Mouse (Mus musculus) embryo, embryonic 11.5 days (tissue): Measurements from ENCODE around the gene Map3k12.

Experiments used
- DNase-seq: peaks from one replicate; pipeline ENCODE4 v3.0.0-alpha.2; 2012; ENCODE audit warnings: low read depth, low spot score

Map3k12 gene

GRCm38 (mm10) chr15:102503924-102504782 is 12.7 kb downstream of the Map3k12 start:
- DNase-seq: no peak

GRCm38 (mm10) chr15:102503447-102503846 is 13.4 kb downstream of the Map3k12 start, which contains the start of gene Gm10337:
Gene Gm10337, plus strand, starts transcription at chr15:102503722.
- no peak for DNase-seq

DNA sequence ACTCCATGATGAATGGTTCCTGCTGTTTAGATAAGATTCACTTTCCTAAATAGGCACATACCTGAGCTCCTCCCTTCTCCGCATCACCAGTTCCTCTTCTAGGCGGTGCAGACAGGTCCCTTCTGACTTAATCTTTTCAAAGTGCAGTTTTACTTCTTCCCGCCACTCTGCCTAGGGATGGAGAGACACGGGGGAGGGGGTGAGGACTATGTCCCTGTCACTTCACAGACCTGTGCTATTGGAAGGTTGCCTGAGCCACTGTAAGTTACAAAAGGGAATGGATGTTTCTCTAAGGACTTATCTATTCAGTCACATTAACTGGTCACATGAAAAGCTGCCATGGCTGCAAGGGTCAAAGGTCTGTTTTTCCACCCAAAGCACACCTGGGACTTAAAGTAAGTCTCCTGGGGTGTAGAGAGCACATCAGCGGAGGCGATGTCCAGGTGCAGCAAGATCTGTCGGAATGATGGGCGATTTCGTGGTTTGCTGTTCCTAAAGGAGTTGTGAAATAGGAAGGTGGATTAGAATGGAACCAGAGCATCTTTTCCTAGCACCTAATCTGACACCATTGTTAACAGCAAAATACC is 14.5 kb downstream of the Map3k12 start:
- no peak for DNase-seq

- DNase-seq: no peak
Observed at GRCm38 (mm10) chr15:102501084-102501814, 15.6 kb downstream of the Map3k12 start.

- DNase-seq: no peak
Observed at GRCm38 (mm10) chr15:102500479-102500878, 16.4 kb downstream of the Map3k12 start.

DNA sequence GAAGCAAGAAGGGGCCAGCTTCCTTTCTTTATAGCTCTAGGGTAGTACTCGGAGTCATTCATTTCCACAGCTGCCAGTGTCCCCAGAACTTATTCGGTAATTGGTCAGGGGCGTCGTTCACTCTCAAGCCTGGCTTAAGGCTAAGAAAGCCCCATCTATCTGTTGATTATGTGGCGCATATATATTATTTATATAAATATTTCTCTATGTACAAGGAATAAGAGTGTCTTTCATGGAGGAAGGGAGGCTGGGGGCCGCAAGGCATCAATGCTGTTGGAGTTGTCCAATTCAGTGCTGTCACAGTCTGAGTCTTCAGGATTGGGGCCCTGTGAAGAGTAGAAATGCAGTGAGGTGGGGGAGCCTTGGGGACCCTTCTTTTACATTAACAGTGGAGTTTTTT is 17.0 kb downstream of the Map3k12 start:
- no peak for DNase-seq

DNA sequence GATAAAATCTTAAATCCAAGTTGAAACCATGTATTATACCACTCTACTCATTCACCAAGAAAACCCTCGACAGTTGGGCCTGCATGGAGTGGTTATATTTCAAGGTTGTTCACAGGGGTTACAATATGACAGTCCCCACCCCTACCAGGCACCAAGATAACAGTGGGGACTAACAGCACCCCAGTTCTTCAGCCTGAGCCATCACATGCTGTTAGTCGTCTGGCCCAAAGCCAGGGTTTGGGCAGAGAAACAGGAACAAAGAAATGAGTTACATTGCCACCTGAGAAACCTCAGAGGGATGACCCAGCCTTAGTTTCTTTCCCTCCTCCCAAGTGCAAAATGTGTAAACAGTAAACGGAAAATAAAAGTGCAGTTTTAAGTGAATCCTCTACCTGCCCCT is 17.5 kb downstream of the Map3k12 start:
- no peak for DNase-seq

DNA sequence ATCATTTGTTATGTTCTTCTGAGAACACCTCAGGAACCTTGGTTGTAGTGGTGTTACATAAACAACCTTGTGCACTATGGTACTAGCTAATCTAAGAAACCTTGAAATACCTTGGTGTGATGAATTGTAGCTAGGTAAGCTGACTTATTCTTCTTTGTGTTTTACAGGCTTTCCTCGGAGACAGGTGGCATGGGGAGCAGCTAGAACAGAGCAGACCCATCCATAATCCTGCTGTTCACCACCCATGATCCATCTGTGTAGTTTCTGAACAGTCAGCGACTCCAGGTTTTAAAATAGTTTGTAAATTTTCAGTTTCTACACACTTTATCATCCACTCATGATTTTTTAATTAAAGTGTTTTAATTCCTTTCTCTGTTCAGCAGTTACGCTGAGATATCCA is 18.5 kb downstream of the Map3k12 start:
- no peak for DNase-seq

DNA sequence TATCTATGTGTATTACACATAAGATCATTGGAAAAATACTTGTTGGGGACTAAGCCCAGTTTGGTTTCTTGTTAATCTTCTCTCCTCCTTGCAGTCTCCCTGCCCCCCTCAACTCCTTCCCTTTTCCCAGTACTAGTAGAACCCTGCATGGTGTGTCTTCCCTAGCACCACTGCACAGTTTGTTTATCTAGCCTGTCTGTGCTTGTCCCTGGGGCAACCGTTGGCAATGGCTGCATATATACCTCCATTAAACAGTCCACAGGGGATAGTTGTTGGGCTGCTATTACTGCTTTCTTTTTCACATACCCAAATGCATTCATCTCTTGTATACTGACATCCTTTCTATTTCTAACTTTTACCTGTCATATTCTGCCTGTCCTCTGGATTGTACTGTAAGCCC is 29.2 kb downstream of the Map3k12 start:
- DNase-seq: no peak

GRCm38 (mm10) chr15:102485853-102486252 is 31.0 kb downstream of the Map3k12 start:
- no peak for DNase-seq

- no peak for DNase-seq
Observed at GRCm38 (mm10) chr15:102483136-102483535, 33.7 kb downstream of the Map3k12 start.

- no peak for DNase-seq
Observed at GRCm38 (mm10) chr15:102474520-102474919, 42.3 kb downstream of the Map3k12 start.

- no peak for DNase-seq
Observed at GRCm38 (mm10) chr15:102473246-102473645, 43.6 kb downstream of the Map3k12 start.

DNA sequence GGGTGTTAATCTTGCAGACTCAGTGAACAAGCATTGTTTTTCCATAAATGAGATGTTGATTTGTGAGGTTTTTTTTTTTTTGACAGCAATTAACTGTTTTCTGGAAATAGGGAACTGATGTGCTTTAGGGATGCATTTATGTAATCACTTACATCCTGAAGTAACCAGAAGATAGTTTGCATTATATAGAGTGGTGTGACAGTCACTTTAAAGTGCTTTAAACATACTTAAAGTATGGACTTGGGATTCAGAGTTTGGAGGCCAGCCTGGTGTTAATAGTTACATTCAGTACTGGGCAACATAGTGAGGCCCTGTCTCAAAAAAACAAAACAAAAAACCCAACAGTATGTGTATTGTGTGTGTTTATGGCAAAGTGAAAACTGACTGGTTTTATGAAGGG is 45.1 kb downstream of the Map3k12 start:
- DNase-seq: no peak

GRCm38 (mm10) chr15:102471295-102471645 is 45.6 kb downstream of the Map3k12 start:
- no peak for DNase-seq

DNA sequence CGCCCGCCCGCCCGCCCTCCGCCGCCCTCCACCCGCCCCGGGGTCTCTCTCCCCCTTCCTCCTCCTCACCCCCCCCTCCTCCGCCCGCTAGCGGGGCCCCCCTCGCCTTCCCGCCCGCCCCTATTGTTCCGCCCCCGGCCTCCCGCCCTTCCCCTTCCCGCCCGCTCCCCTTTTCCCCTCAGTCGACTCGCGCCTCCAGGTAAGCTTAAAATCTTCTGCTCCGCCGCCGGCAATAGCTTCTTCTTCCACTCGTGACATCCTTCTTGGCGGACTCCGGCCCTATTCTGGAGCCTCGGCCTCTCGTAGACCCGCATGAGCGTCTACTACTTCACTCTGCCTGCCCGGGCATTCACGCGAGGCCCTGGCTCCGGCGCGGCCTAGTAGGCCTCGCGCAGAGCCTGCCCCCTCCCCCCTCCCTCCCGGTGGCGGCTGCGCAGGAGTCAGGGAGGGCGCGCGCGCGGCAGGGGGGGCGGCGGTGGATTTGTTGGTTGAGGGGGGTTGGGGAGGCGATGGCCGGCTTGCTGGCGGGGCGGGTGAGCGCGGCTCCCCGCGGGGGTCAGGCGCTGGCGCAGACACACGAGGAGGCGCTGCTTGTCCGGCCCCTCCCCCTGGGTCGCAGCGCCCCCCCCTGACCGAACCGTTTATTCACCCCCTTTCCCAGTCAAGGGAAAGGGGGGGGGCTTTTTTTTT is 46.1 kb downstream of the Map3k12 start:
- peak; percentile 74 for DNase-seq

DNA sequence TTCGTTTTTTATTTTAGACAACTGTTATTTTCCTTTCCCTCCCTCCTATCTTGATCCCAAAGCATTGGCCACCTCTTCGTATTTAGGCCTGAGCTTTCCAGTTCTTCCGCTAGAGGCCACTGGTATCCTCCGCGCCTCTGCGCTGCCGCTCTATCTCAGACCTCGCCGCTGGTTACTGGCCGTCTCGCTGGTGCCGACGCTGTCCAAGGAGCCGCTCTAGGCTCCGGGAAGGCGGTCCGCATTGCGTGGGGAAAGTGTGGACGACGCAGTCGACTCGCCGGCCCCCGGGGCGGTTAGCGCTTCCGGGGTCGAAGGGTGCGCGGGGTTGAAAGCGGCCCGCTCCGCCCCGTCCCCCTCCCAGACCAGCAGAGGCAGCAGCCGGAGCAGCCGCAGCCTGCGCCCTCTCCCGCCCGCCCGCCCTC is 46.7 kb downstream of the Map3k12 start, which contains the start of gene Pcbp2:
Gene Pcbp2, plus strand, starts transcription at position 357 of the 422 bp plus-strand sequence.
- peak; percentile 94 for DNase-seq

DNA sequence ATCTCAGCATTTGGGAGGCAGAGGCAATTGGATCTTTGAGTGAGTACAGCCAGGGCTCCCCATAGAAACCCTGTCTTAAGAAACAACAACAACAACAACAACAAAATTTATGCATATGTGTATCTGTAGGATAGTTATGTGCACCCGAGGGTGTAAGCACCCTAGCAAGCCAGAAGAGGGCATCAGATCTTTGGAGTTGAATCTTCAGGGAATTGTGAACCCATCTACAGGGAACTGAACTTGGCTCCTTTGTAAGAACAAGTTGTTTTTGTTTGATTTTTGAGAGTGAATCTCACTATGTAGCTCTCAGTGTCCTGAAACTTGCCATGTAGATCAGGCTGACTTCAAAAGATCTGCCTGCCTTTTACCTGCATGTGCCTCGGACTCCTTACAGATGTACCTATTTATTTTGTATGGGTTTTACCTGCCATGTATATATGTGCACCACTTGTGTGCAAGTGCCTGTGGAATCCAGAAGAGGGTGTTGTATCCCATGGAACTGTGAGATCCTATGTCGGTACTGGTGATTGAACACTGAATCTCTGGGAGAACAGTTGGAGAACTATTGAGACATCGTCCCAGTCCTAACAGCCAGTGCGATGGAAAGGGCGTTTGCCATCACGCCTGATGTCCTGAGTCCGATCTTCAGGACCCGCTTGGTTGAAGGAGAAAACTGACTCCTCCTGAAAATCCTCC is 48.0 kb downstream of the Map3k12 start:
- no peak for DNase-seq

- DNase-seq: no peak
Observed at GRCm38 (mm10) chr15:102463666-102464065, 53.2 kb downstream of the Map3k12 start.

DNA sequence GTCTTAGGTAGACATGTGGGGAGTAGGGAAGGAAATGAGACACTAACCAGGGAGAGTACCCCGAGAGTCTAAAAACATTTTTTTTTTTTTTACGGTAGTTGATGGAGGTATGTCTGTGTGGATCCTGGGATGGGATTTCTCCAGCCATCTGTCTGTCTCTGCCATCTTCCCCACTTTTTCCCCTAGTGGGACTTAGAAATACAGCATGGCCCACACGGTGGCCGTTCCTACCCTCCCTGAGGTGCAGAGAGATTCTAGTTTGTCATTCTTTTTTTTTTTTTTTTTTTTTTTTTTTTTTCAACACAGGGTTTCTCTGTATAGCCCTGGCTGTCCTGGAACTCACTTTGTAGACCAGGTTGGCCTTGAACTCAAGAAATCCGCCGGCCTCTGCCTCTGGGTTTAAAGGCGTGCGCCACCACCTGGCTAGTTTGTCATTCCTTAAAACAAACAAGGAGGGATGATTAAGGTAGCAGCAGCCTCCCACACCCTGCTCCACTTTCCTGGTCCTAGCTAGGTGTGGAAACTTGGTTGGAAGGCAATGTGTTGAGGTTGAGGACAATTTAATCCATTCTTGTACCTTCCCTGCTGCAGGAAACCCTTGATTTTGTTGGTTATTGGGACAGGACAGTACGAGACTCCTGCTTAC is 55.3 kb downstream of the Map3k12 start:
- DNase-seq: no peak

GRCm38 (mm10) chr15:102460971-102461370 is 55.9 kb downstream of the Map3k12 start:
- DNase-seq: no peak
